Mouse (Mus musculus): ENCODE measurements at regions not wholly inside any gene's neighbourhood (a gene's known extent, or its start where the extent isn't known, plus 50 kb on each side); places are given as distances from the start of the nearest gene placed in this dataset.

- TF ChIP-seq CTCF (IDR thresholded peaks at IDR 0.05; ENCODE audit: insufficient read depth, low read depth, low read length) (no peak), POLR2A (IDR thresholded peaks at IDR 0.05; ENCODE audit: insufficient read depth, low read depth, low read length) (no peak)
Measured at GRCm38 (mm10) chr6:94387648-94388047, 103.9 kb upstream of the Magi1 start.

Data from olfactory bulb, adult 2 months (tissue).